Mouse (Mus musculus) embryonic facial prominence, embryonic 14.5 days (tissue): Measurements from ENCODE around the gene Gltp. TPM values are rescaled to one million over a fixed set of nuclear protein-coding genes. Genes with fewer than 3 reads are reported as not detected.

Experiments
- ATAC-seq: fragments of 200-750 bp; cut with Nextera tagmentation; 2 replicates; pipeline ENCODE4 v1.8.0; 2017; ENCODE audit warnings: low read depth, moderate number of reproducible peaks, moderate TSS enrichment
- DNase-seq: peaks from one replicate; pipeline ENCODE4 v3.0.0-alpha.2; 2015; ENCODE audit warnings: low spot score
- H3K27ac ChIP-seq: fragments of 300-500 bp; sonication (generic); replicated peaks from 2 replicates; pipeline ENCODE4 v1.5.1; 2014; ENCODE audit warnings: low read depth, mild to moderate bottlenecking, low read length, moderate library complexity
- H3K27me3 ChIP-seq: fragments of 300-500 bp; sonication (generic); replicated peaks from 2 replicates; pipeline ENCODE4 v1.6.1; 2014; ENCODE audit warnings: low read length; ENCODE audit not compliant: control insufficient read depth, insufficient read depth
- H3K36me3 ChIP-seq: fragments of 300-500 bp; sonication (generic); 2 replicates; pipeline ENCODE4 v1.6.1; 2014; ENCODE audit warnings: low read length, mixed read lengths; ENCODE audit not compliant: control insufficient read depth, insufficient read depth
- H3K4me1 ChIP-seq: fragments of 300-500 bp; sonication (generic); 2 replicates; pipeline ENCODE4 v1.6.1; 2014; ENCODE audit warnings: antibody characterized with exemption, low read length; ENCODE audit not compliant: control insufficient read depth, insufficient read depth
- H3K4me2 ChIP-seq: fragments of 300-500 bp; sonication (generic); 2 replicates; pipeline ENCODE4 v1.6.1; 2014; ENCODE audit warnings: low read depth, mild to moderate bottlenecking, low read length, moderate library complexity, mixed read lengths
- H3K4me3 ChIP-seq: fragments of 300-500 bp; sonication (generic); 2 replicates; pipeline ENCODE4 v1.5.1; 2014; ENCODE audit warnings: low read depth, mild to moderate bottlenecking, low read length
- H3K9ac ChIP-seq: fragments of 300-500 bp; sonication (generic); 2 replicates; pipeline ENCODE4 v1.6.1; 2014; ENCODE audit warnings: low read depth, mild to moderate bottlenecking, low read length, moderate library complexity, mixed read lengths
- H3K9me3 ChIP-seq: fragments of 300-500 bp; sonication (generic); 2 replicates; pipeline ENCODE4 v1.6.1; 2016; ENCODE audit warnings: low read length; ENCODE audit not compliant: control insufficient read depth
- WGBS: fragments of 180-500 bp; shearing (Covaris S2); extraction: QIAGEN DNeasy Blood & Tissue Kit; methylation state at CpG from one replicate; pipeline ENCODE4 v1.1.7; 2014; 5-methylcytosine and 5-hydroxymethylcytosine counted together
- polyA plus RNA-seq: library from polyadenylated mRNA; unstranded; fragments of >200 nt; fragmentation: Nextera tagmentation; extraction: Ambion mirVana; gene quantifications from 2 replicates; pipeline ENCODE4 v1.2.1, GENCODE M21; 2014

The Gltp gene
- polyA plus RNA-seq, 1 experiment from 2014 or later = 123 TPM

DNA sequence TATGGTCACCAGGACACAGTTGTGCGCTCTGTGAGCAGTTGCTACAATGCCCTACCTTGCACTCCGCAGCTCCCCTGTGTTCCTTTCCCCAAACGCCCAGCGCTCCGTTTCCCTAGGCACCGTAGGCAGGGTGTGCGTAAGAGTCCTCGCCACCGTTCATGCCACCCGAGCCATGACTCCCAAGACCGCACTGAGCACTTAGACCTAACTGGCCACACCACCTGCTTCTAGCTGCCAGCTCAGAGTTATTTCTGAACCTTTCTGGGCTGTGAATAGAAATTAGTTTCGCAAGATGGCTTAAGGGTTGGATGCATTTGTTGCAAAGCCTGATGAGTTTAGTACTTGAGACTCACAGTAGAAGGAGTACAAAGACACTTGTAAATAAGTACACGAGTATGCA lies 32.1 kb upstream of the Gltp start:
- ATAC-seq (no peak), DNase-seq (no peak)
- peaks cover 6% of the 10 kb centered on the region; the same call in 1 of the 2 replicates for H3K9me3 ChIP-seq
- H3K27ac ChIP-seq = no peak overlapping the region
- H3K9ac ChIP-seq = no peak overlapping the region
- no peak overlapping the region for H3K4me2 ChIP-seq
- H3K27me3 ChIP-seq = no peaks in the 10 kb centered on the region
- peaks cover 73% of the 10 kb centered on the region for H3K36me3 ChIP-seq
- no peaks in the 10 kb centered on the region for H3K4me1 ChIP-seq
- no peak overlapping the region for H3K4me3 ChIP-seq
- 92% methylated on average over 13 of the region's 13 CpGs for WGBS

DNA sequence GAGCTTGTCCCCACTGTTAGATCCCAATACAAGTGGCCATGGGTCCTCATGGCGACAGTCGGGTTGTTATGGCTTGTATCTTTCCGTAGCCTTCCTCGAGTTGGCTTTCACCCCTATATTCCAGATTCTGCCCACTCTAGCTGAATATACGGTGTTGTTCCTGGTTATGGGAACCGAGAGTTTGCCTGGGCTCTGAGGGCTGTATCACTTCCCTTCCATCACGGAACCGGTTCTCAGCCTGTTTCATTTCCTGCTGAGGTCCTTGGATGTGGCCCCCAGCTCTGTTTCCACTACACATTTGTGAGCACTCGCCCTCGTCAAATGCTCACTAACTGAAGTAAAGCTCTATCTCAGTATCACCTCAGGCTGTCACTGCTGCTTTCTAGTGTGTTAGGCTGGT lies 31.2 kb upstream of the Gltp start:
- Histone ChIP-seq H3K9ac (no peak overlapping the region), H3K4me2 (no peak overlapping the region), H3K36me3 (peaks cover 71% of the 10 kb centered on the region), H3K27me3 (no peaks in the 10 kb centered on the region), H3K9me3 (peaks cover 6% of the 10 kb centered on the region; the same call in 1 of the 2 replicates), H3K4me3 (no peak overlapping the region), H3K27ac (no peak overlapping the region), H3K4me1 (no peaks in the 10 kb centered on the region)
- no peak for DNase-seq
- WGBS = 88% methylated on average over 10 of the region's 10 CpGs
- ATAC-seq = no peak

DNA sequence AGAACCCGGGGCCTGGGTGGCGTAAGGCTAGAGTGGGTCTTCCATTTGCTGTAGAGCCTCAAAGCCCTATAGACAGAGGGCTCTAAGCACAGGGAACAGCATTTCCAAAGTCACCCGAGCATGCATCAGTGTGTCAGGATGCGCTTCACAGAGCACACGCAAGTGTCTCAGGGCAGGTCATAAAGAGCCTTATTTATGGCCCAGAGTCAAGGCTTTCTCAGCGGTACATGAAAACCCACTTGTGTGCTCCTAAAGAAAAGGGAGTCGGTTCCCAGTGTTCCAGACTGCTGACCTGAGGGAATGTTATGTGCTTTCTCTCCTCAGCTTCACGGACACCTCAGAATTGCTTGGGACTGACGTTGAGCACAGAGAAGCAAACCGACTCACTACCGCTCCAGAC lies 30.0 kb upstream of the Gltp start:
- Histone ChIP-seq H3K9me3 (peaks cover 6% of the 10 kb centered on the region; the same call in 1 of the 2 replicates), H3K4me3 (no peak overlapping the region), H3K9ac (no peak overlapping the region), H3K36me3 (peaks cover 78% of the 10 kb centered on the region), H3K4me2 (no peak overlapping the region), H3K27ac (no peak overlapping the region), H3K27me3 (no peaks in the 10 kb centered on the region), H3K4me1 (no peaks in the 10 kb centered on the region)
- DNase-seq (no peak), ATAC-seq (no peak)
- 94% methylated on average over 11 of the region's 11 CpGs for WGBS

DNA sequence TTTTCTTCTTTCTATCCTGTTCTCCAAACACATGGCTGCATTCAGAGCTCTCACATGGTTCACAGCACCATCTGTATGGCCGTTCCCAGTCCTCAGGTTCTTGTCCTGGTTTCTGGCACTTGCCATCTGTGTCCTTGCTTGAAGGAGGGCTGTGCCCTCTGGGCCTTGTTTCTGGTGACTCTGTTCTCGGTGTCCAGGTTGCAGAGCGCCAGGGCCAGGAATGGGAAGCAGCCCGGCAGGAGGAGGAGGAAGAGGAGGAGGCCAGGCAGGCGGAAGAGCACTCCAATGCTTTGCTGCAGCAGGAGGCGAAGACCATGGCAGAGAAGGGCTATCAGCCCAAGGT lies 29.1 kb upstream of the Gltp start:
- no peak overlapping the region for H3K27ac ChIP-seq
- ATAC-seq = no peak
- no peak overlapping the region for H3K4me3 ChIP-seq
- peaks cover 6% of the 10 kb centered on the region; the same call in 1 of the 2 replicates for H3K9me3 ChIP-seq
- no peaks in the 10 kb centered on the region for H3K4me1 ChIP-seq
- 89% methylated on average over 6 of the region's 6 CpGs for whole genome bisulfite sequencing
- H3K9ac ChIP-seq = no peak overlapping the region
- peaks cover 80% of the 10 kb centered on the region for H3K36me3 ChIP-seq
- H3K4me2 ChIP-seq = no peak overlapping the region
- no peaks in the 10 kb centered on the region for H3K27me3 ChIP-seq
- DNase-seq = no peak

DNA sequence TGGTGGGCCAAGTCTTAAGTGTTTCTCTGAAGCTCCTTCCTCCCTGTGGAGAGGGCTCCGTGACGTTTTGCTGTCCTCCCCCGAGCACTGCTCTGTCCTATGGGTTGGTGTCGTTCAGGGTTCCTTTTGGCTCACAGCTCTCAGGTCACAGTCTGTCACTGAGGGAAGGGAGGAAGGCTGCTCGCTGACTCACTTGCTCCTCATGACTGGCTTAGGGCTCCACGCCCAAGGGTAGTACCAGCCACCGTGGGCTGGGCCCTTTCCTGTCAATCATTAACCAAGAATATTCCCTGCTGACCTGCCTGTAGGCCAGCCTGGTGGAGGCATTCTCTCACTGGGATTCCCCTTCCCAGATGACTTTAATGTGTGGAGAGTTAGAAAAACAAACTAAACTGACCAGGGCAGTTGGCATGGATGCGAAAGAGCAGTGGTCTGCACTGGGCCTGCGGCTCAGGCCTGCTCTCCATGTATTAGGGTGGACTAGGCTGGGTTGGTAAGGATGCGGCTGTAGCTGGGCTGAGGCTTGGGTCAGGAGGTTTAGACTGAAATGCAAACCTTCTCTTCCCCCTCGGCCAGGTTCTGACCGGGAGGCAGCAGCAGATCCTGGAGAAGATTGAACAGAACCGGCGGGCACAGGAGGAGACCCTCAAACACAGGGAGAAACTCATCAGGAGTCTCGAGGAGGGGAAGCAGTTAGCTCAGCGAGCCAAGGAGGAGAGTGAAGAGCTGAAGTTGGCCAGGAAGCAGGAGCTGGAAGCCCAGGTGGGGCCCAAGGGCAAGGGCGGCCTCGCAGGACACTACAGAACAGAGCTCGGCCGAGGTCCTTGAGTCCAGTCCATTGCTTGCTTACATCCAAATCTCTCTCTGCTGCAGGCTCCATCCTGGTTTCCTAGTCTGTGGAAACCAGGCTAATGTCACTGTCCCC lies 28.5 kb upstream of the Gltp start:
- DNase-seq (no peak), ATAC-seq (no peak)
- peaks cover under 1% of the 10 kb centered on the region; the same call in 1 of the 2 replicates for H3K9me3 ChIP-seq
- H3K36me3 ChIP-seq = peaks cover 84% of the 10 kb centered on the region
- no peaks in the 10 kb centered on the region for H3K4me1 ChIP-seq
- no peak overlapping the region for H3K4me3 ChIP-seq
- H3K4me2 ChIP-seq = no peak overlapping the region
- H3K27ac ChIP-seq = no peak overlapping the region
- H3K27me3 ChIP-seq = no peaks in the 10 kb centered on the region
- no peak overlapping the region for H3K9ac ChIP-seq
- 88% methylated on average over 20 of the region's 20 CpGs for WGBS

DNA sequence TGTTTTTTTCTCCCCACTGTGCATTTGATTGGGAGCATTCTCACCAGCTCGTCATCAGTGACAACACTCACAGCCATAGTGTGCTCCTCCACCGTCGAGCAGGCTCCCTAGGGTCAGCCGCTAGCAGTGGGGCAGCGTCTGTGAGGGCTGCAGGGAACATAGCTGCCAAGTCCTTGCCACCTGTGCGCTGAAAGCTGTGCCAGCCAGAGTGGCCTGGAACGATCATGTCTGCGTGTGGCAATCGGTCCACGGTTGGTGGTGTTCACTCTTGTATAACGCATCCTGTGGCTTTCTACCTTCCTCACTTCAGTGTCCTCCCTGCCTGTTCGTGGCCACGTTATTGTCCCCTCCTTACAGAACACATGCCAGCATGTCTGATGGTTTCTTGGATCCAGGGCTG lies 27.7 kb upstream of the Gltp start:
- H3K9me3 ChIP-seq = no peaks in the 10 kb centered on the region
- H3K27me3 ChIP-seq = no peaks in the 10 kb centered on the region
- no peak overlapping the region for H3K4me2 ChIP-seq
- H3K27ac ChIP-seq = no peak overlapping the region
- peaks cover 88% of the 10 kb centered on the region for H3K36me3 ChIP-seq
- 90% methylated on average over 13 of the region's 13 CpGs for WGBS
- DNase-seq = no peak
- H3K9ac ChIP-seq = no peak overlapping the region
- no peak for ATAC-seq
- no peak overlapping the region for H3K4me3 ChIP-seq
- no peaks in the 10 kb centered on the region for H3K4me1 ChIP-seq

DNA sequence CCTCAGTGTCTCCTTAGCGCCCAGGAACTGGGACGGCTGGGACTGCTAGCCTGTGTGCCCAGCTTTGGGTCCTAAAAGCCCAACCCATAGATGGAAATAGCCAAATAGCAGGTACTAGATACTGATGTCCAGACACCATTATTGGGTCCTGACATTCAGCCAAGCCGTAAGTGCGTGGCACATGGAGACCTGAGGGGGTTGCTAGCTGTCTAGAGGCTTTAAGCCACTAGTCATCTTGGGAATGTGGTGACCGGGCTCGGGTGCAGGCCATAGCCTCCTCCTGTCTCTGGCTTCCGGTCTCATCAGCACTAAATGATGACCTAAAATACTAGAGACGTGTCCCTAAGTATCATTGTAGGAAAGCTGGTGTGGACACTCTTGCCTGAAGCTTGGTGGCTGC lies 27.2 kb upstream of the Gltp start:
- no peaks in the 10 kb centered on the region for H3K4me1 ChIP-seq
- DNase-seq = no peak
- no peak for ATAC-seq
- no peak overlapping the region for H3K9ac ChIP-seq
- H3K27me3 ChIP-seq = no peaks in the 10 kb centered on the region
- H3K4me2 ChIP-seq = no peak overlapping the region
- no peaks in the 10 kb centered on the region for H3K9me3 ChIP-seq
- 94% methylated on average over 8 of the region's 8 CpGs for WGBS
- no peak overlapping the region for H3K4me3 ChIP-seq
- H3K27ac ChIP-seq = no peak overlapping the region
- H3K36me3 ChIP-seq = peaks cover 94% of the 10 kb centered on the region

DNA sequence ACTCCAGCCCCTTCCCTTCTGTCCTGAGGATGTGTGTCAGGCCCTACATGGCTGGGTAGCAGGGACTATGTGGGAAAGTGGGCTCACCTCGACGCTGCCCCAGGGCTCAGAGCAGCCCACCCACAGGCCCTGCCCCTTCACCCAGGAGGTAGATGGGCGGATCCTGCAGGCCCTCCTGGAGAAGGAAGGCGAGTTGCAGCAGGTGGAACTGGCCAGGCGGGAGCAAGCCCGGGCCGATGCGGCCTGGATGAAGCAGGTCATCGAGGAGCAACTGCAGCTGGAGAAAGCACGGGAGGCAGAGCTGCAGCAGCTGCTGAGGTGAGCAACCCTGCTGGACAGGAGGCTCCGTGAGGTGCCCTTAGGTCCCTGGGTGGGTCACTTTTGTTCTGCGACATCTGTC lies 26.5 kb upstream of the Gltp start:
- no peak for ATAC-seq
- no peak overlapping the region for H3K9ac ChIP-seq
- 86% methylated on average over 11 of the region's 12 CpGs for WGBS

DNA sequence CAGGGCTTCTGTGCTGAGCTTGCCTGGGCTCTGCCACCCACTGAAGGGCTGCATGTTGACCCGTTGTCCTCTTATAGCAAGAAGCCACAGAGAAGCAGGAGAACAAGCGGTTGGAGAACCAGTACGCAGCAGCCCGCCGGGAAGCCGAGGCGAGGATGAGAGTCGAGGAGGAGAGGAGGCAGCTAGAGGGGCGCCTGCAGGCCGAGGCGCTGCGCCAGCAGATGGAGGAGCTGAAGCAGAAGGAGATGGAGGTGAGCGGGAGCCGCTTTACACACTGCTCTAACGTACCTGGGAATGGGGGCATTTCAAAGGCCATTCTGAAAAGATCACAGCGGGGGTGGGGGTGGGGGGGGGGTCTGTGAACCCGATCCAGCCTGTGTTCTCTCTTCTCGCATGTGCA lies 23.8 kb upstream of the Gltp start:
- no peak overlapping the region for H3K4me2 ChIP-seq
- peaks cover 96% of the 10 kb centered on the region for H3K36me3 ChIP-seq
- ATAC-seq = no peak

More for the DNA sequence above, 26.5 kb upstream of the Gltp start:
- Histone ChIP-seq H3K4me1 (no peaks in the 10 kb centered on the region), H3K27ac (no peak overlapping the region), H3K4me3 (no peak overlapping the region), H3K36me3 (peaks cover 96% of the 10 kb centered on the region), H3K4me2 (no peak overlapping the region), H3K27me3 (no peaks in the 10 kb centered on the region), H3K9me3 (no peaks in the 10 kb centered on the region)
- DNase-seq = no peak

More for the DNA sequence above, 23.8 kb upstream of the Gltp start:
- no peaks in the 10 kb centered on the region for H3K27me3 ChIP-seq
- 94% methylated on average over 16 of the region's 18 CpGs for WGBS
- H3K4me3 ChIP-seq = no peak overlapping the region
- H3K9me3 ChIP-seq = no peaks in the 10 kb centered on the region
- H3K27ac ChIP-seq = no peak overlapping the region
- H3K4me1 ChIP-seq = no peaks in the 10 kb centered on the region
- DNase-seq = no peak
- H3K9ac ChIP-seq = no peak overlapping the region
